In genomic region chr6:108659726-108660205, GRCm38 (mm10) we compare ENCODE assay signal across 8 mouse cellular contexts. TPM values are rescaled to one million over a fixed set of nuclear protein-coding genes. Genes with fewer than 3 reads are reported as not detected.
A peak's percentile ranks its signal among the peaks of the same experiment; 100 is the strongest.
DNase-seq lines count a peak whose midpoint lies in the region; ATAC-seq and TF ChIP-seq lines count a peak whose summit lies in the region.

No protein-coding gene starts in this region.

- WGBS in hindbrain, embryonic 16.5 days = 0% methylated on average over 10 of the region's 35 CpGs
- WGBS in midbrain, embryonic 11.5 days = 0% methylated on average over 25 of the region's 35 CpGs
- 0% methylated on average over 20 of the region's 35 CpGs for WGBS in spleen, adult 2 months

- peak overlapping the region; percentile 95 for H3K27ac ChIP-seq in hindbrain, embryonic 16.5 days (ENCODE audit: low read depth, low read length)
- H3K27ac ChIP-seq in midbrain, embryonic 11.5 days (ENCODE audit: low read depth, low read length) = peak overlapping the region; percentile 25; the same call in 1 of the 2 replicates
- H3K27ac ChIP-seq in spleen, adult 2 months (ENCODE audit: insufficient read depth, low read length) = peak overlapping the region; percentile 92

- peak overlapping the region; percentile 95 for H3K4me2 ChIP-seq in hindbrain, embryonic 16.5 days (ENCODE audit: low read length)
- H3K4me2 ChIP-seq in midbrain, embryonic 11.5 days = peak overlapping the region; percentile 99

- no peak; the same call in 1 of the 2 replicates for TF ChIP-seq POLR2A in spleen, adult 2 months (IDR thresholded peaks at IDR 0.05; ENCODE audit: low read depth, low read length)

- peak; percentile 75 for DNase-seq in embryo, embryonic 10 days (ENCODE audit: low spot score)
- DNase-seq in gastrocnemius, postnatal 10 days = peak; percentile 91
- DNase-seq in left cerebral cortex, postnatal 4 days = peak; percentile 81
- peak; percentile 93 for DNase-seq in midbrain, embryonic 11.5 days (ENCODE audit: low spot score, missing footprints)
- peak in 1 of 2 experiments; percentile 58 for DNase-seq in spleen, adult 2 months (ENCODE audit: low read depth in 1 of 2, low spot score in 2 of 2)

- intact Hi-C loops in left cerebral cortex, postnatal 4 days (cut with DNase I) = loop anchor here (5.0 kb wide), 2 partner anchors 53 to 242 kb away; no protein-coding TSS in a partner anchor

- peak overlapping the region; percentile 70 for H3K9ac ChIP-seq in hindbrain, embryonic 16.5 days (ENCODE audit: low read depth, low read length)
- H3K9ac ChIP-seq in midbrain, embryonic 11.5 days (ENCODE audit: low read length) = peak overlapping the region; percentile 69

- H3K9me3 ChIP-seq in erythroblast, embryonic 14.5 days (ENCODE audit: control insufficient read depth, low read length) = no peaks in the 10 kb centered on the region
- no peaks in the 10 kb centered on the region for H3K9me3 ChIP-seq in hindbrain, embryonic 16.5 days (ENCODE audit: control insufficient read depth, low read length)
- no peaks in the 10 kb centered on the region for H3K9me3 ChIP-seq in midbrain, embryonic 11.5 days (ENCODE audit: control insufficient read depth, low read length)

- ATAC-seq in erythroblast, adult 5-6 weeks (replicated peaks; ENCODE audit: low FRiP score, poor library complexity, severe bottlenecking) = no peak
- peak; percentile 82 for ATAC-seq in hindbrain, embryonic 16.5 days
- ATAC-seq in midbrain, embryonic 11.5 days (ENCODE audit: low FRiP score) = peak; percentile 77

- peaks cover 47% of the 10 kb centered on the region for H3K27me3 ChIP-seq in erythroblast, embryonic 14.5 days (ENCODE audit: control insufficient read depth)
- H3K27me3 ChIP-seq in hindbrain, embryonic 16.5 days (replicated peaks; ENCODE audit: control insufficient read depth, insufficient read depth, low read length) = no peaks in the 10 kb centered on the region; the same call in 1 of the 2 replicates
- H3K27me3 ChIP-seq in midbrain, embryonic 11.5 days (ENCODE audit: control insufficient read depth, insufficient read depth, low read length) = peaks cover 23% of the 10 kb centered on the region
- H3K27me3 ChIP-seq in spleen, adult 2 months (ENCODE audit: control insufficient read depth, insufficient read depth, low read length) = no peaks in the 10 kb centered on the region

- H3K4me1 ChIP-seq in erythroblast, embryonic 14.5 days (ENCODE audit: control insufficient read depth) = peaks cover 2% of the 10 kb centered on the region; the same call in 1 of the 2 replicates
- peaks cover 14% of the 10 kb centered on the region for H3K4me1 ChIP-seq in hindbrain, embryonic 16.5 days (ENCODE audit: control insufficient read depth, insufficient read depth, low read depth, low read length)
- peaks cover 8% of the 10 kb centered on the region for H3K4me1 ChIP-seq in midbrain, embryonic 11.5 days (ENCODE audit: control insufficient read depth, insufficient read depth, low read length)
- peaks cover 7% of the 10 kb centered on the region; the same call in 1 of the 2 replicates for H3K4me1 ChIP-seq in spleen, adult 2 months (ENCODE audit: control insufficient read depth, insufficient read depth, insufficient read length)

- TF ChIP-seq CTCF in spleen, adult 2 months (IDR thresholded peaks at IDR 0.05; ENCODE audit: extremely low read depth, insufficient read depth, insufficient read length, insufficient replicate concordance) = no peak

- H3K4me3 ChIP-seq in erythroblast, embryonic 14.5 days (replicated peaks) = peak overlapping the region; percentile 33
- H3K4me3 ChIP-seq in hindbrain, embryonic 16.5 days (ENCODE audit: low read length) = peak overlapping the region; percentile 54
- H3K4me3 ChIP-seq in midbrain, embryonic 11.5 days (ENCODE audit: low read depth, low read length) = peak overlapping the region; percentile 52
- H3K4me3 ChIP-seq in spleen, adult 2 months (ENCODE audit: extremely low read depth, insufficient read depth, insufficient read length) = peak overlapping the region; percentile 71

- no peaks in the 10 kb centered on the region; the same call in 1 of the 2 replicates for H3K36me3 ChIP-seq in erythroblast, embryonic 14.5 days (ENCODE audit: control insufficient read depth)
- 0 out of 2 replicates have a peak, but pooled peaks cover under 1% of the 10 kb centered on the region for H3K36me3 ChIP-seq in hindbrain, embryonic 16.5 days (ENCODE audit: control insufficient read depth, insufficient read depth, low read length)
- H3K36me3 ChIP-seq in midbrain, embryonic 11.5 days (ENCODE audit: control insufficient read depth, insufficient read depth, low read length) = no peaks in the 10 kb centered on the region
- peaks cover 3% of the 10 kb centered on the region for H3K36me3 ChIP-seq in spleen, adult 2 months (ENCODE audit: control insufficient read depth, insufficient read depth, low read length)

RNA-seq across cellular contexts. Expression of gene Bhlhe40, which starts 0.7 kb away (rescaled TPM):
- polyA plus RNA-seq in erythroblast, embryonic 14.5 days (2012) = 0.17 and 0.20 TPM in 2 replicates
- 3.3 and 8.6 TPM in 2 replicates for total RNA-seq in erythroblast, adult 5-6 weeks (2015; ENCODE audit: low replicate concordance)
- total RNA-seq in erythroblast, adult 5-6 weeks (2017; ENCODE audit: low replicate concordance) = 2.9 and 11.7 TPM in 2 replicates
- 10 to 100 TPM; 60.4 to 64.9 TPM for total RNA-seq in gastrocnemius, postnatal 10 days (2021)
- 7.3 and 8.9 TPM in 2 replicates for polyA plus RNA-seq in hindbrain, embryonic 16.5 days (2015; fragmentation: Nextera tagmentation; extraction: Ambion mirVana)
- total RNA-seq in left cerebral cortex, postnatal 4 days (2021) = 10 to 100 TPM; 33.1 to 35.4 TPM
- polyA plus RNA-seq in midbrain, embryonic 11.5 days (2014; fragmentation: Nextera tagmentation; extraction: Ambion mirVana) = 1.7 and 2.1 TPM in 2 replicates
- polyA plus RNA-seq in spleen, adult 2 months (2012; rRNA removed) = 8.1 and 10.2 TPM in 2 replicates

Comparison
In these comparisons a context has a peak if more than half of its experiments do, and no peak if none do; other contexts are left out.
1. H3K27ac ChIP-seq: peak in every context shown above with its lines; median percentile 95 in hindbrain, embryonic 16.5 days; 92 in spleen, adult 2 months; 25 in midbrain, embryonic 11.5 days.